Mouse (Mus musculus) liver, adult 2 months (tissue): ENCODE measurements around the gene Ccl17. TPM values are rescaled to one million over a fixed set of nuclear protein-coding genes. Genes with fewer than 3 reads are reported as not detected.

Source experiments
- DNase-seq: peaks from one replicate; pipeline ENCODE4 v3.0.0-alpha.2; 2011; ENCODE audit warnings: low read depth, low spot score; ENCODE audit errors: extremely low read depth
- H3K27ac ChIP-seq: fragments of 200-500 bp; replicated peaks from 2 replicates; pipeline ENCODE4 v1.5.1; 2012; ENCODE audit warnings: low read depth, mild to moderate bottlenecking, control low read depth, inconsistent platforms, low read length; ENCODE audit not compliant: insufficient read depth
- H3K27me3 ChIP-seq: fragments of 200-500 bp; 2 replicates; pipeline ENCODE4 v1.6.1; 2012; ENCODE audit warnings: mild to moderate bottlenecking, moderate library complexity, low read length, inconsistent platforms; ENCODE audit not compliant: control insufficient read depth, insufficient read depth
- H3K36me3 ChIP-seq: fragments of 200-500 bp; 2 replicates; pipeline ENCODE4 v1.6.1; 2012; ENCODE audit warnings: low read length, inconsistent platforms; ENCODE audit not compliant: control insufficient read depth, insufficient read depth
- H3K4me1 ChIP-seq: fragments of 200-500 bp; 2 replicates; pipeline ENCODE4 v1.6.1; 2011; ENCODE audit warnings: low read length; ENCODE audit not compliant: control insufficient read depth, insufficient read depth
- H3K4me3 ChIP-seq: fragments of 200-500 bp; 2 replicates; pipeline ENCODE4 v1.5.1; 2011; ENCODE audit warnings: low read depth, mild to moderate bottlenecking, control low read depth, low read length, moderate library complexity; ENCODE audit not compliant: insufficient read depth
- H3K79me2 ChIP-seq: fragments of 200-500 bp; 2 replicates; pipeline ENCODE4 v1.6.1; 2012; ENCODE audit warnings: inconsistent platforms, mild to moderate bottlenecking, low read length, moderate library complexity; ENCODE audit not compliant: control insufficient read depth, insufficient read depth
- H3K9ac ChIP-seq: fragments of 200-500 bp; 2 replicates; pipeline ENCODE4 v1.6.1; 2012; ENCODE audit warnings: low read depth, mild to moderate bottlenecking, control low read depth, inconsistent platforms, low read length
- CTCF ChIP-seq: fragments of 200-500 bp; IDR thresholded peaks from 2 replicates; pipeline ENCODE4 v1.5.1; 2011; ENCODE audit warnings: low read depth, low read length, control low read depth
- POLR2A ChIP-seq: fragments of 200-500 bp; IDR thresholded peaks from 2 replicates; pipeline ENCODE4 v1.6.1; 2011; ENCODE audit warnings: low read length, control low read depth; ENCODE audit not compliant: insufficient read depth; ENCODE audit errors: extremely low read depth
- WGBS: fragments of 180-500 bp; shearing (Covaris S2); methylation state at CpG from one replicate; pipeline ENCODE4 v1.1.7; 2018; 5-methylcytosine and 5-hydroxymethylcytosine counted together
- polyA plus RNA-seq: library from polyadenylated mRNA; depleted of rRNA; stranded (reverse); fragments of >200 nt; gene quantifications from 2 replicates; pipeline ENCODE4 v1.2.3, GENCODE M21; 2012
- total RNA-seq: library from RNA; depleted of rRNA; stranded (reverse); fragments of >200 nt; gene quantifications from 2 replicates; pipeline ENCODE4 v1.2.3, GENCODE M21; 2014

Gene Ccl17
- total and polyA plus RNA-seq, 2 experiments: 0.21 TPM; not detected in 1

DNA sequence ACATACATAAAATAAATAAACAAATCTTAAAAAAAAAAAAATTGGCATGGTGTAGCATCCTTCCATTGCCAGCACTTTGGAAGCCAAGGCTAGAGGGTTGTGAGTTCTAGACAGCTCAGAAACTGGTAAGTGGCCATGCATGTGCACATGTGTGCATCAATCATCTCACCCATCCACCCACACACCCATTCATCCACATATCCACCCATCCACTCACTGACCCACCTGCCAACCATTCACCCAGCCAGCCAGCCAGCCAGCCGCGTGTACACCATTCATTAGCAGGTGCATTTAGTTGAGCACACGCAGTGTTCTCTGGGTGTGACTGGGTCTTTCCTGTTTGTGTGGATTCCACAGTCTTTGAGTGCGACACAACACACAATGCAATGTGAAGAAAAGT lies 4.4 kb upstream of the Ccl17 start:
- H3K9ac ChIP-seq: no peak overlapping the region
- no peaks in the 10 kb centered on the region for H3K27me3 ChIP-seq
- no peak overlapping the region for H3K27ac ChIP-seq
- no peak for DNase-seq
- no peak for TF ChIP-seq POLR2A
- TF ChIP-seq CTCF: no peak
- H3K36me3 ChIP-seq: no peaks in the 10 kb centered on the region
- H3K4me1 ChIP-seq: no peaks in the 10 kb centered on the region
- 83% methylated on average over 4 of the region's 4 CpGs for WGBS
- no peak overlapping the region for H3K4me3 ChIP-seq
- H3K79me2 ChIP-seq: no peaks in the 10 kb centered on the region

DNA sequence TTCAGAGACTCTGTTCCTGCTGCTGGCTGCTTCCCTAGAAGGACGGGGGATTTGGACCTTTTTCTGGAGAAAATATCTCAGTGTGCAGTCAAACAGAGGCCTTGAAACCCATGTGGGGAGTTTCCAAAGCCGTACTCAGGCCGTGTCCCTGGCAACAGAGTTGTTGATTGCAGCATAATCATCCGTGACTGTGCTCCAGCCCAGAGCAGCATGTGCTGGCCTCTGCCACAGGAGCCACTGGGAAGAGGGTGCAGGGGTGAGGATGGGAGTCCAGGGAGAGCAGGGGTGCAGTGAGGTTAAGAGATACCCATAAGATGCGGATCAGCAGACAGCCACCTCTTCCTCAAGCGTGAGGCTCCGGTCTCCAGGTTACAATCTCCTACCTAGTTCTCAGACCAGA lies 2.7 kb upstream of the Ccl17 start:
- no peak overlapping the region for H3K27ac ChIP-seq
- no peak for DNase-seq
- no peak overlapping the region for H3K4me3 ChIP-seq
- no peak overlapping the region for H3K9ac ChIP-seq
- TF ChIP-seq POLR2A (no peak), CTCF (no peak)
- 64% methylated on average over 7 of the region's 7 CpGs for WGBS
- H3K4me1 ChIP-seq: no peaks in the 10 kb centered on the region
- H3K27me3 ChIP-seq: no peaks in the 10 kb centered on the region
- no peaks in the 10 kb centered on the region for H3K36me3 ChIP-seq
- H3K79me2 ChIP-seq: no peaks in the 10 kb centered on the region

DNA sequence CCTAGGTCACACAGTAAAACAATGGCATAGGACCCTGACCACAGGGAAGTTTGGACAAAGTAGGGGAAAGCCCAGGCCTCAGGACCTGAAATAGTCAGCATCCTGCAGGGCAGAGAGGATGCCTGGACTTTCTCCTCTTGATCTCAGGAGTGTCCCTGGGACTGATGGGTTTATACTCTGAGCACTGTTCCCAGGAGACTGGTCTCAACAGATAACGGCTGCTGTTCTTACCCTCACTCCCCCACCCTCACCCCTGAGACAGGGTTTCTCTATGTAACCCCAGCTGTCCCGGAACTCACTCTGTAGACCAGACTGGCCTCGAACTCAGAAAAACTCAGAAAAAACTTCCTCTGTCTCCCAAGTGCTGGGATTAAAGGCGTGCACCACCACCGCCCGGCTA lies 1.9 kb upstream of the Ccl17 start:
- Histone ChIP-seq H3K4me1 (no peaks in the 10 kb centered on the region), H3K27ac (no peak overlapping the region), H3K9ac (no peak overlapping the region), H3K4me3 (no peak overlapping the region), H3K79me2 (no peaks in the 10 kb centered on the region), H3K27me3 (no peaks in the 10 kb centered on the region), H3K36me3 (no peaks in the 10 kb centered on the region)
- TF ChIP-seq CTCF (no peak), POLR2A (no peak)
- WGBS: 86% methylated on average over 6 of the region's 6 CpGs
- DNase-seq: no peak

DNA sequence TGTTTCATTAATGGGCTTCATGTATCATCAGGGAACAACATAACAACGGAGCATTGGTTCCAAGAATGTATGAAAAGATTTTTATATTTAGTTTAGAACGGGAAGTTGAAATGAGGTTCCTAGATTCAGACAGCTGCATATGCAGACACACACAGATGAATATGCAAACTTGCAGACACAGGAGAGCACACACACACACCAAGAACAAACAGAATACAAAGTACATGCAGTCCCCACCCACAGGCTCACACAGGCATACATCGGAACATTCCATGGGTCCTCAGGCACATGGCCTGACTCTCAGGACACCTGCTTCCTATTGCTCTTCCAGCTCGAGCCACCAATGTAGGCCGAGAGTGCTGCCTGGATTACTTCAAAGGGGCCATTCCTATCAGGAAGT lies 602 bp downstream of the Ccl17 start:
- Histone ChIP-seq H3K79me2 (no peaks in the 10 kb centered on the region), H3K9ac (no peak overlapping the region), H3K36me3 (no peaks in the 10 kb centered on the region), H3K4me3 (no peak overlapping the region), H3K27ac (no peak overlapping the region), H3K4me1 (no peaks in the 10 kb centered on the region), H3K27me3 (no peaks in the 10 kb centered on the region)
- no peak for DNase-seq
- WGBS: 75% methylated on average over 5 of the region's 5 CpGs
- no peak for TF ChIP-seq CTCF
- no peak for TF ChIP-seq POLR2A

DNA sequence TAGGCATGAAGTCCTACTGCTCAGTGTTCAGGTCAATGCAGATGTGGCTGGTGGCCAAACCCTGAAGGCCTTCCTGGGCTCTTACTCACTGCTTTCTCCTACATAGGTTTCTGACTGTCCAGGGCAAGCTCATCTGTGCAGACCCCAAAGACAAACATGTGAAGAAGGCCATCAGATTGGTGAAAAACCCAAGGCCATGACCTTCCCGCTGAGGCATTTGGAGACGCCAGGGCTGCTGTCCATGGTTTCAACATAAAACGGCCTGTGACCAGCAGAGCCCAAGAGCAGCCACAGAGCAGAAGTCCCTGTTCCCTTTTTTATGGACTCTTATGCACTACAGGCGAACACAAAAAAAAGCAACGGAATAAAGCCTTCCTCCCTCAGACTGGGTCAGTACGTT lies 1.4 kb downstream of the Ccl17 start:
- no peaks in the 10 kb centered on the region for H3K4me1 ChIP-seq
- H3K9ac ChIP-seq: no peak overlapping the region
- H3K36me3 ChIP-seq: no peaks in the 10 kb centered on the region
- peak; percentile 22 for DNase-seq
- H3K79me2 ChIP-seq: no peaks in the 10 kb centered on the region
- H3K4me3 ChIP-seq: no peak overlapping the region
- 76% methylated on average over 6 of the region's 6 CpGs for WGBS
- H3K27ac ChIP-seq: no peak overlapping the region
- no peaks in the 10 kb centered on the region for H3K27me3 ChIP-seq
- TF ChIP-seq CTCF (no peak), POLR2A (no peak)

DNA sequence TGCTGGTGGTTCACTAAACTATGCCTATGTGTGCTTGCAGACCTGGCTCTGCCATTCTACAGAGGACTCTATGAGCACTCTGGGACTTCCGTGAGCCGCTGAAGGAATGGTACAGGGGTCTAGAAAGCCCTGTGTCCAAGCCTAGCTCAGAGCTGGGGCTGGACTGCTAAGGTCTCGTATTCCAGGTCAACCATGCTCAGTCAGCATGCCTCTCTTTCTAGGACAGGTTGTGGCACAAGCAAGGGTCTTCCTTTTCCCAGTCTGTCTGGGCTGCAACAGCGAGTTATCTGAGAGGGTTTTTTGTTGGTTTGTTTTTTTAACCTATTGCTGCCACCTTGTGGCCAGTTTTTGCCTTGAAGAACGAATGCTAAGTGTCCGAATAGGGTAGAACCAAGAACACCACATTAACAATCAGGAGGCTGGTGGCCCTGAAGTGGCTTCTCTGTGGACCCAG lies 2.4 kb downstream of the Ccl17 start:
- TF ChIP-seq CTCF (peak; percentile 48), POLR2A (no peak)
- Histone ChIP-seq H3K27ac (no peak overlapping the region), H3K36me3 (no peaks in the 10 kb centered on the region), H3K27me3 (no peaks in the 10 kb centered on the region), H3K79me2 (no peaks in the 10 kb centered on the region), H3K4me1 (no peaks in the 10 kb centered on the region), H3K9ac (no peak overlapping the region), H3K4me3 (no peak overlapping the region)
- DNase-seq: peak; percentile 59
- WGBS: 31% methylated on average over 6 of the region's 6 CpGs
